Mouse (Mus musculus) limb, embryonic 14.5 days (tissue): ENCODE data around the gene Ccdc105. TPM values are rescaled to one million over a fixed set of nuclear protein-coding genes. Genes with fewer than 3 reads are reported as not detected.

ENCODE experiments used
- ATAC-seq: fragments of 200-750 bp; cut with Nextera tagmentation; 2 replicates; pipeline ENCODE4 v1.8.0; 2017; ENCODE audit warnings: low read depth, moderate number of reproducible peaks, moderate TSS enrichment; ENCODE audit not compliant: low FRiP score
- DNase-seq: peaks from one replicate; pipeline ENCODE4 v3.0.0-alpha.2; 2015; ENCODE audit warnings: low spot score
- H3K27ac ChIP-seq: fragments of 300-500 bp; sonication (generic); replicated peaks from 2 replicates; pipeline ENCODE4 v1.5.1; 2014; ENCODE audit warnings: low read depth, mild to moderate bottlenecking, low read length, moderate library complexity, mixed read lengths
- H3K27me3 ChIP-seq: fragments of 300-500 bp; sonication (generic); 2 replicates; pipeline ENCODE4 v1.6.1; 2014; ENCODE audit warnings: low read length, mixed read lengths; ENCODE audit not compliant: control insufficient read depth, insufficient read depth
- H3K36me3 ChIP-seq: fragments of 300-500 bp; sonication (generic); 2 replicates; pipeline ENCODE4 v1.6.1; 2014; ENCODE audit warnings: mild to moderate bottlenecking, low read length, moderate library complexity, mixed read lengths; ENCODE audit not compliant: control insufficient read depth, insufficient read depth
- H3K4me1 ChIP-seq: fragments of 300-500 bp; sonication (generic); 2 replicates; pipeline ENCODE4 v1.6.1; 2014; ENCODE audit warnings: antibody characterized with exemption, low read length, mixed read lengths; ENCODE audit not compliant: control insufficient read depth, insufficient read depth
- H3K4me2 ChIP-seq: fragments of 300-500 bp; sonication (generic); replicated peaks from 2 replicates; pipeline ENCODE4 v1.6.1; 2014; ENCODE audit warnings: low read depth, mild to moderate bottlenecking, low read length, moderate library complexity; ENCODE audit not compliant: severe bottlenecking
- H3K4me3 ChIP-seq: fragments of 300-500 bp; sonication (generic); replicated peaks from 2 replicates; pipeline ENCODE4 v1.5.1; 2014; ENCODE audit warnings: low read length
- H3K9ac ChIP-seq: fragments of 300-500 bp; sonication (generic); 2 replicates; pipeline ENCODE4 v1.6.1; 2014; ENCODE audit warnings: mild to moderate bottlenecking, low read depth, low read length, moderate library complexity; ENCODE audit not compliant: severe bottlenecking
- H3K9me3 ChIP-seq: fragments of 300-500 bp; sonication (generic); 2 replicates; pipeline ENCODE4 v1.6.1; 2016; ENCODE audit warnings: low read length; ENCODE audit not compliant: control insufficient read depth
- POLR2A ChIP-seq: fragments of 200-500 bp; IDR thresholded peaks from 2 replicates; pipeline ENCODE4 v1.8.0; 2012; ENCODE audit warnings: inconsistent platforms, mild to moderate bottlenecking, moderate library complexity, borderline replicate concordance; ENCODE audit not compliant: insufficient read depth, insufficient read length; ENCODE audit errors: extremely low read depth
- WGBS: fragments of 180-500 bp; shearing (Covaris S2); extraction: QIAGEN DNeasy Blood & Tissue Kit; methylation state at CpG from one replicate; pipeline ENCODE4 v1.1.7; 2014; 5-methylcytosine and 5-hydroxymethylcytosine counted together
- polyA plus RNA-seq, 2 experiments: library from polyadenylated mRNA; depleted of rRNA in 1 of 2; stranded (reverse) in 1 of 2; unstranded in 1 of 2; fragments of >200 nt; fragmentation: Nextera tagmentation in 1 of 2; extraction: Ambion mirVana in 1 of 2; gene quantifications; 2 replicates each; pipeline versions ENCODE4 v1.2.1 to v1.2.3; 2012 to 2014

The Ccdc105 gene
- polyA plus RNA-seq, 2 experiments, result 0.14 TPM; not detected in 1

- Histone ChIP-seq H3K36me3 (no peaks in the 10 kb centered on the region), H3K27ac (no peak overlapping the region), H3K4me1 (no peaks in the 10 kb centered on the region), H3K27me3 (no peaks in the 10 kb centered on the region), H3K4me3 (no peak overlapping the region), H3K4me2 (no peak overlapping the region), H3K9ac (no peak overlapping the region), H3K9me3 (no peaks in the 10 kb centered on the region)
- WGBS, result 54% methylated on average over 3 of the region's 3 CpGs
- peak; percentile 66 for DNase-seq
- no peak for ATAC-seq
- no peak for TF ChIP-seq POLR2A
Measured at GRCm38 (mm10) chr10:78727035-78727434, 25.8 kb downstream of the Ccdc105 start.

DNA sequence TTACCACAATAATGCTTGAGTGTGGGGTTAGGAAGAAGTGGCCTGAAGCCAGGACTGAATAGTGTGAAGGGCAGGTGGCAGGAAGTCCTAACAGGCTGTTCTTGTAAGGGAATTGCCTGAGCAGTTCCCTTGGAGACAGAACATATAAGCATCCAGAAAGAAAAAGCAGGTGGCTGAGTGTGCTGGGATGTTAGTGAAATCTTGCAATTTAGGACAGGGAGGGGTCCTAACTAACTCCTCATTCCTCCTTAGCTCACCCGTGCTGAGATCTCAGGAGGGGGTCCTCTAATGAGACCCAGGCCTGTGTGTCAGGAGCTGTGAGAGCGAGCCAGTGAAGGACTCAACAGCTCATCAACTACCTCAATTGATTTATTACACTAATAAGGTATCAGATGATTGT is 29.4 kb downstream of the Ccdc105 start:
- H3K4me2 ChIP-seq, result no peak overlapping the region
- H3K27me3 ChIP-seq, result no peaks in the 10 kb centered on the region
- no peak for TF ChIP-seq POLR2A
- DNase-seq (no peak), ATAC-seq (peak; percentile 60; the same call in 1 of the 2 replicates)
- 7% methylated on average over 2 of the region's 2 CpGs for WGBS
- H3K36me3 ChIP-seq, result no peaks in the 10 kb centered on the region
- no peaks in the 10 kb centered on the region for H3K4me1 ChIP-seq
- H3K9me3 ChIP-seq, result no peaks in the 10 kb centered on the region
- H3K27ac ChIP-seq, result no peak overlapping the region
- no peak overlapping the region for H3K4me3 ChIP-seq
- no peak overlapping the region for H3K9ac ChIP-seq

DNA sequence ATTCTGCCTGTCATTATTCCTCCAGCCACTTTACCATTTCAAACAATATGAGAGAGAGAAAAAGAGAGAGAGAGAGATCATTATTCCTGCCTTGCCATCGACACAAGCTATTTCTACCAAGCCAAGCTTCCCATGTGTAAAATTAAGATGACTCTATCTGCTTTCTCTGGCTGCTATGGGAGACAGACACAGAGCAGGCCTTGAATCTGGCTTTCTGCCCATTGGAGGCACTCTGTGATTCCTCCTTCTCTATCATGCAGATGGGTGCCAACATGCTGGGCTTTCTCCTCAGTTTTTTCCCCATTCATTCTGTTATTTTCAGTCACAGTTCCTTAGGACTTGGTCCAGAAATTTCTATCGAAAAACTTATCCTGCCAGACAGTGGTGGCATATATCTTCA is 30.2 kb downstream of the Ccdc105 start:
- no peak for DNase-seq
- no peaks in the 10 kb centered on the region for H3K4me1 ChIP-seq
- WGBS, result 79% methylated on average over 2 of the region's 2 CpGs
- H3K9me3 ChIP-seq, result no peaks in the 10 kb centered on the region
- H3K9ac ChIP-seq, result no peak overlapping the region
- no peak for ATAC-seq
- no peak overlapping the region for H3K4me3 ChIP-seq
- H3K36me3 ChIP-seq, result no peaks in the 10 kb centered on the region
- H3K27ac ChIP-seq, result no peak overlapping the region
- H3K27me3 ChIP-seq, result no peaks in the 10 kb centered on the region
- no peak overlapping the region for H3K4me2 ChIP-seq
- TF ChIP-seq POLR2A, result no peak

GRCm38 (mm10) chr10:78722036-78722435 is 30.8 kb downstream of the Ccdc105 start:
- no peaks in the 10 kb centered on the region for H3K36me3 ChIP-seq
- ATAC-seq (no peak), DNase-seq (no peak)
- H3K9me3 ChIP-seq, result no peaks in the 10 kb centered on the region
- no peak overlapping the region for H3K27ac ChIP-seq
- no peak for TF ChIP-seq POLR2A
- H3K9ac ChIP-seq, result no peak overlapping the region
- H3K4me1 ChIP-seq, result no peaks in the 10 kb centered on the region
- no peak overlapping the region for H3K4me2 ChIP-seq
- WGBS, result 79% methylated on average over 5 of the region's 5 CpGs
- no peaks in the 10 kb centered on the region for H3K27me3 ChIP-seq
- no peak overlapping the region for H3K4me3 ChIP-seq

DNA sequence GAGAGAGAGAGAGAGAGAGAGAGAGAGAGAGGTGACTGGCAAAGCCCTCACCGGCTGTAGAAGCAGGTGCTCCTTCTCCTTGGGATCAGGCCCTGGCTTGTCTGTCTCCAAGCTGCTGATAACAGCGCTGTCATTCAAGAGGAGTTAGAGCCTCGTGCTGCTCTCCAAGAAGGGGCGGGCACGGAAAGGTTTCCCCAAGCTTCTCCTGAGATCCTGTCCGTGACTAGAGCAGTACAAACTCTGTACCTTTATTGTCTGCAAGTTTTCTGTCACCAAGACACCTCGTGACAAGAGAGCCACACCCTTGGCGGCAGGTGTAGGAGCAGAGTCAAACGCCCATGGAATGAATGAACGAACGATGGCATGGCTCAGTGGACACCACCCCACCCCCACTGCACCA is 34.8 kb downstream of the Ccdc105 start, which contains the start of gene Casp14:
Gene Casp14 (minus strand): TSS at position 239 of the 400 bp plus-strand sequence.
- Histone ChIP-seq H3K4me2 (no peak within 1 kb of the TSS), H3K27ac (no peak within 1 kb of the TSS), H3K36me3 (no peaks in the 10 kb centered on the region), H3K9me3 (no peaks in the 10 kb centered on the region), H3K4me1 (no peaks in the 10 kb centered on the region), H3K9ac (no peak within 1 kb of the TSS), H3K27me3 (no peaks in the 10 kb centered on the region), H3K4me3 (no peak within 1 kb of the TSS)
- DNase-seq (peak; percentile 30), ATAC-seq (no peak)
- TF ChIP-seq POLR2A, result no peak
- WGBS, result 69% methylated on average over 11 of the region's 11 CpGs

GRCm38 (mm10) chr10:78716231-78716630 is 36.6 kb downstream of the Ccdc105 start:
- Histone ChIP-seq H3K4me2 (no peak overlapping the region), H3K27me3 (no peaks in the 10 kb centered on the region), H3K36me3 (no peaks in the 10 kb centered on the region), H3K4me3 (no peak overlapping the region), H3K4me1 (no peaks in the 10 kb centered on the region), H3K9me3 (no peaks in the 10 kb centered on the region), H3K9ac (no peak overlapping the region), H3K27ac (no peak overlapping the region)
- DNase-seq (no peak), ATAC-seq (no peak)
- TF ChIP-seq POLR2A, result no peak
